Mouse (Mus musculus): ENCODE measurements at regions not wholly inside any gene's neighbourhood (a gene's known extent, or its start where the extent isn't known, plus 50 kb on each side); places are given as distances from the start of the nearest gene placed in this dataset.

DNA sequence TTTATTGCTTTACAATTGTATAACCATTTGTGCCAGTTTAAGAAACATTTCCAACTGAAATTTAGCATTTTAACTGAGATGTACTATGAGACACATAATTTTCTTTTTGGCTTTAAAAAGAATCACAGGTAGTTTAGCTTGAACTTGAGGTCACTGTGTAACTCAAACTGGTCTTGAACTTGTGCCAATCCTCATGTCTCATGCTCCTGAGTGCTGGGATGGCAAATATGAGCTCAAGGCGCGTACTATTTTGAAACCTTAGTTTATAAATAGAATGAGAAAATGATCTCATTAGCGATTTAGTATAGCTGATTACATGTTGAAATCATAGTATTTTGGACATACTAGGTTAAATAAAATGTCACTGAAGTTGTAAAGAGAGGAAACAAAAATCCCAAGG, 199.1 kb upstream of the Prkd1 start:
- Histone ChIP-seq H3K9ac (ENCODE audit: low read depth, poor library complexity, severe bottlenecking) (no peak overlapping the region), H3K4me1 (ENCODE audit: control insufficient read depth, insufficient read depth, low read length) (no peaks in the 10 kb centered on the region), H3K4me3 (ENCODE audit: low read depth, low read length) (no peak overlapping the region), H3K9me3 (replicated peaks; ENCODE audit: control insufficient read depth, insufficient read depth, low read length, poor library complexity, severe bottlenecking) (no peaks in the 10 kb centered on the region), H3K27me3 (ENCODE audit: control insufficient read depth, insufficient read depth, low read length, poor library complexity, severe bottlenecking) (no peaks in the 10 kb centered on the region), H3K36me3 (ENCODE audit: control insufficient read depth, insufficient read depth, low read length, poor library complexity, severe bottlenecking) (no peaks in the 10 kb centered on the region), H3K27ac (ENCODE audit: insufficient read depth, low read length) (no peak overlapping the region)
- TF ChIP-seq CTCF (IDR thresholded peaks at IDR 0.05; ENCODE audit: low read depth, low read length): no peak
- no peak for TF ChIP-seq EP300 (IDR thresholded peaks at IDR 0.05; ENCODE audit: insufficient read depth, low read depth, low read length)
- no peak for TF ChIP-seq POLR2A (IDR thresholded peaks at IDR 0.05; ENCODE audit: insufficient read depth, low read length)

DNA sequence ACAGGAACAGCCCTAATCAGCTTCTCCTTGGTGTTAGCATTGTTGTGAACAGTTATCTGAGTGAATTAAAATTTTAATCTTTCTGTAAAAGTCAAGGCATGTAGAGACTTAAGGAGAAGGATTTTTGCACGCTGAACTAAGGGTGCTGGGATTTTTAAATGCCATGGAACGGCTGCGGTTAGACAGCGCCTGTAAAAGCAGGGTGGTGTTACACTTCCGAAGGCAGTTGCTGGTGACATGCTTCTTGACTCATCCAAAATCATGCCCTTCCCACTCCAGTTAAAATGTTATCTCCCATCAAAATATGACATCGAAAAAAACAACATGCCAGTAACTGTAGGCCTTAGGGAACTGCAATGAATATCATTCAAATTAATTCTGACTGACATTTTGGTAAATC, 193.8 kb upstream of the Prkd1 start:
- no peak for TF ChIP-seq CTCF (IDR thresholded peaks at IDR 0.05; ENCODE audit: low read depth, low read length)
- Histone ChIP-seq H3K27me3 (ENCODE audit: control insufficient read depth, insufficient read depth, low read length, poor library complexity, severe bottlenecking) (no peaks in the 10 kb centered on the region), H3K4me3 (ENCODE audit: low read depth, low read length) (no peak overlapping the region), H3K9me3 (replicated peaks; ENCODE audit: control insufficient read depth, insufficient read depth, low read length, poor library complexity, severe bottlenecking) (no peaks in the 10 kb centered on the region), H3K36me3 (ENCODE audit: control insufficient read depth, insufficient read depth, low read length, poor library complexity, severe bottlenecking) (no peaks in the 10 kb centered on the region), H3K9ac (ENCODE audit: low read depth, poor library complexity, severe bottlenecking) (no peak overlapping the region), H3K27ac (ENCODE audit: insufficient read depth, low read length) (no peak overlapping the region), H3K4me1 (ENCODE audit: control insufficient read depth, insufficient read depth, low read length) (no peaks in the 10 kb centered on the region)

DNA sequence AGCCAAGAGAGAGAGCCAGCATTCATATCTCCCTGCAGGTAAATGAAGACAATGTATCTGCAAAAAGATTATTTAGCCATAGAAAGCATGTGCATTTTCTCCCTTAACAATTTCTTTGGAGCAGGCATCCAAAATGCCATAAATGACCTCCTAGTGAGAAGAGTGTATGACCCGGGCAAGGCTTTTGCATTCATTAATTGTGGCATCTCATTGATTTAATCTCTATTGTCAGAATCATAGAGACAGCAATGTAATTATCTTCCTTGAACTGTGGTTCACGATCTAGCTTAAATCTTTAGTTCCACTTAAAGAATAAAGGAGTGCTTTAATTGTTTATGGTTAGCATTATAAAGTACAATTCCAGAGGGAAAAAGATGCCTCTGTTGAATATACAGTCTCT, 190.5 kb upstream of the Prkd1 start:
- H3K4me3 ChIP-seq (ENCODE audit: low read depth, low read length): no peak overlapping the region
- no peak overlapping the region for H3K27ac ChIP-seq (ENCODE audit: insufficient read depth, low read length)
- no peak overlapping the region for H3K9ac ChIP-seq (ENCODE audit: low read depth, poor library complexity, severe bottlenecking)
- no peak for TF ChIP-seq EP300 (IDR thresholded peaks at IDR 0.05; ENCODE audit: insufficient read depth, low read depth, low read length)
- no peak for TF ChIP-seq CTCF (IDR thresholded peaks at IDR 0.05; ENCODE audit: low read depth, low read length)
- no peak for TF ChIP-seq POLR2A (IDR thresholded peaks at IDR 0.05; ENCODE audit: insufficient read depth, low read length)
- H3K4me1 ChIP-seq (ENCODE audit: control insufficient read depth, insufficient read depth, low read length): no peaks in the 10 kb centered on the region
- H3K9me3 ChIP-seq (replicated peaks; ENCODE audit: control insufficient read depth, insufficient read depth, low read length, poor library complexity, severe bottlenecking): no peaks in the 10 kb centered on the region
- H3K36me3 ChIP-seq (ENCODE audit: control insufficient read depth, insufficient read depth, low read length, poor library complexity, severe bottlenecking): no peaks in the 10 kb centered on the region
- no peaks in the 10 kb centered on the region for H3K27me3 ChIP-seq (ENCODE audit: control insufficient read depth, insufficient read depth, low read length, poor library complexity, severe bottlenecking)

DNA sequence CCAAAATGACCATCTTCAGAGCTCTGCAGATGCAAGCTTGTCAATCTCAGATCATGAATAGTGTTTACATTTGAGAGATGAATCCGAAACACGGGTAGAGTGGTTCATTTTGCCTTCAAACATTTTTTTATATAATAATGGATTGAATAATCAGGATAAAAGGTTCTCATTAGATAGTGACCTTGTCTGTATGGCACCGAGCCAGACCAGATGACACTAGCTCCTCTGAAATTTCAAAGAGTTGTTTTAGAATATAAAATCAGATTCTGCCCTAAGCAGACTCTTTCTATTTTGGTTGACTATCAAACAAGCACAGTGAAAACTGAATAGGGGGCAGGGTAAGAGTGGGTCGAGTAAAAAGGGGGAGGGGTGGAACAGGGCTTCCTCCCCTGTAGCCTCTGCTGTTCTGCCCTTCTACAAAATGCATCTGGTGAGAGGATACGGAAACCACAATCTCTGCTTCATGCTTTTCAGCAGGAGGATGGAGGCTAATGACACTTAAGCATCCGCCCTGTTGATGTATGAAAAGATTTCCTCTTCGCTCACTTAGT, 159.9 kb upstream of the Prkd1 start:
- H3K27me3 ChIP-seq (ENCODE audit: control insufficient read depth, insufficient read depth, low read length, poor library complexity, severe bottlenecking): no peaks in the 10 kb centered on the region
- H3K4me3 ChIP-seq (ENCODE audit: low read depth, low read length): no peak overlapping the region
- H3K4me1 ChIP-seq (ENCODE audit: control insufficient read depth, insufficient read depth, low read length): no peaks in the 10 kb centered on the region
- H3K27ac ChIP-seq (ENCODE audit: insufficient read depth, low read length): no peak overlapping the region
- no peaks in the 10 kb centered on the region for H3K36me3 ChIP-seq (ENCODE audit: control insufficient read depth, insufficient read depth, low read length, poor library complexity, severe bottlenecking)
- no peaks in the 10 kb centered on the region for H3K9me3 ChIP-seq (replicated peaks; ENCODE audit: control insufficient read depth, insufficient read depth, low read length, poor library complexity, severe bottlenecking)
- H3K9ac ChIP-seq (ENCODE audit: low read depth, poor library complexity, severe bottlenecking): no peak overlapping the region
- TF ChIP-seq POLR2A (IDR thresholded peaks at IDR 0.05; ENCODE audit: insufficient read depth, low read length) (no peak), EP300 (IDR thresholded peaks at IDR 0.05; ENCODE audit: insufficient read depth, low read depth, low read length) (no peak), CTCF (IDR thresholded peaks at IDR 0.05; ENCODE audit: low read depth, low read length) (no peak)

DNA sequence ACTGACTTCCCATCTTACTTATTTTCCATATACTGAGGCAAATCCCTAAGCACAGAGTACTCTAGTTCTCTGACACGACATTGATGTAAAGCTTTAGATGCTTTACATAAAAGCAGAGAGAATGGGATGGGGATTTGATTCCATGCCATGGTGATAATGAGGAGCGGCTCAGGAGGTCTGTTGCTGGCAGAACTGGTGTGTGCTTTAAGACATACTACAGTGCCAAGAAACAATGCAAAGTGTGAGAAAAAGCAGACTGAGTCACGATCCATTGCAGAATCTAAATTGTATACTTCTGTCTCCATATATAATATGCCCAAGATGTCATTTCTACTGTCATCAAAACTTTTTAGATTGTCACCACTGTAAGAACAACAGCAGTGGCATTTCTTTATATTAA, 155.5 kb upstream of the Prkd1 start:
- no peak overlapping the region for H3K27ac ChIP-seq (ENCODE audit: insufficient read depth, low read length)
- no peak overlapping the region for H3K9ac ChIP-seq (ENCODE audit: low read depth, poor library complexity, severe bottlenecking)
- H3K9me3 ChIP-seq (replicated peaks; ENCODE audit: control insufficient read depth, insufficient read depth, low read length, poor library complexity, severe bottlenecking): no peaks in the 10 kb centered on the region
- no peaks in the 10 kb centered on the region for H3K36me3 ChIP-seq (ENCODE audit: control insufficient read depth, insufficient read depth, low read length, poor library complexity, severe bottlenecking)
- no peaks in the 10 kb centered on the region for H3K27me3 ChIP-seq (ENCODE audit: control insufficient read depth, insufficient read depth, low read length, poor library complexity, severe bottlenecking)
- H3K4me1 ChIP-seq (ENCODE audit: control insufficient read depth, insufficient read depth, low read length): no peaks in the 10 kb centered on the region
- TF ChIP-seq EP300 (IDR thresholded peaks at IDR 0.05; ENCODE audit: insufficient read depth, low read depth, low read length) (no peak), CTCF (IDR thresholded peaks at IDR 0.05; ENCODE audit: low read depth, low read length) (no peak), POLR2A (IDR thresholded peaks at IDR 0.05; ENCODE audit: insufficient read depth, low read length) (no peak)
- no peak overlapping the region for H3K4me3 ChIP-seq (ENCODE audit: low read depth, low read length)

GRCm38 (mm10) chr12:50765156-50765940, 116.5 kb upstream of the Prkd1 start:
- Histone ChIP-seq H3K36me3 (ENCODE audit: control insufficient read depth, insufficient read depth, low read length, poor library complexity, severe bottlenecking) (no peaks in the 10 kb centered on the region), H3K9me3 (replicated peaks; ENCODE audit: control insufficient read depth, insufficient read depth, low read length, poor library complexity, severe bottlenecking) (no peaks in the 10 kb centered on the region), H3K9ac (ENCODE audit: low read depth, poor library complexity, severe bottlenecking) (no peak overlapping the region), H3K4me1 (ENCODE audit: control insufficient read depth, insufficient read depth, low read length) (no peaks in the 10 kb centered on the region), H3K27ac (ENCODE audit: insufficient read depth, low read length) (no peak overlapping the region), H3K27me3 (ENCODE audit: control insufficient read depth, insufficient read depth, low read length, poor library complexity, severe bottlenecking) (no peaks in the 10 kb centered on the region), H3K4me3 (ENCODE audit: low read depth, low read length) (no peak overlapping the region)
- no peak for TF ChIP-seq POLR2A (IDR thresholded peaks at IDR 0.05; ENCODE audit: insufficient read depth, low read length)
- no peak for TF ChIP-seq EP300 (IDR thresholded peaks at IDR 0.05; ENCODE audit: insufficient read depth, low read depth, low read length)
- TF ChIP-seq CTCF (IDR thresholded peaks at IDR 0.05; ENCODE audit: low read depth, low read length): no peak
